Mouse (Mus musculus) olfactory bulb, adult 2 months (tissue): Measurements from ENCODE around the gene Pkn2. TPM values are rescaled to one million over a fixed set of nuclear protein-coding genes. Genes with fewer than 3 reads are reported as not detected.

ENCODE experiments used
- H3K27ac ChIP-seq: fragments of 200-500 bp; 2 replicates; pipeline ENCODE4 v1.5.1; 2012; ENCODE audit warnings: low read depth, low read length; ENCODE audit not compliant: insufficient read depth
- H3K4me1 ChIP-seq: fragments of 200-500 bp; 2 replicates; pipeline ENCODE4 v1.6.1; 2012; ENCODE audit warnings: low read length; ENCODE audit not compliant: control insufficient read depth, insufficient read depth
- H3K4me3 ChIP-seq: fragments of 200-500 bp; 2 replicates; pipeline ENCODE4 v1.5.1; 2012; ENCODE audit warnings: mild to moderate bottlenecking, low read depth, low read length, moderate library complexity; ENCODE audit not compliant: insufficient read depth
- CTCF ChIP-seq: fragments of 200-500 bp; IDR thresholded peaks from 2 replicates; pipeline ENCODE4 v1.5.1; 2012; ENCODE audit warnings: low read depth, mild to moderate bottlenecking, low read length, moderate library complexity; ENCODE audit not compliant: insufficient read depth
- POLR2A ChIP-seq: fragments of 200-500 bp; IDR thresholded peaks from 2 replicates; pipeline ENCODE4 v1.6.1; 2012; ENCODE audit warnings: mild to moderate bottlenecking, low read depth, low read length, moderate library complexity; ENCODE audit not compliant: insufficient read depth
- WGBS: fragments of 180-500 bp; shearing (Covaris S2); methylation state at CpG from one replicate; pipeline ENCODE4 v1.1.7; 2018; 5-methylcytosine and 5-hydroxymethylcytosine counted together
- polyA plus RNA-seq: library from polyadenylated mRNA; stranded (reverse); fragments of >200 nt; gene quantifications from 2 replicates; pipeline ENCODE4 v1.2.4, GENCODE M21; 2012; ENCODE audit warnings: low replicate concordance; ENCODE audit not compliant: missing spikeins, insufficient read depth, insufficient read length

The Pkn2 gene
- polyA plus RNA-seq, 1 experiment, result not detected

- H3K27ac ChIP-seq, result no peak overlapping the region
- H3K4me3 ChIP-seq, result no peak overlapping the region
- H3K4me1 ChIP-seq, result no peaks in the 10 kb centered on the region
- WGBS, result 79% methylated on average over 12 of the region's 12 CpGs
- TF ChIP-seq CTCF (no peak), POLR2A (no peak)
Observed at GRCm38 (mm10) chr3:142757841-142758240, 124.0 kb downstream of the Pkn2 start.

GRCm38 (mm10) chr3:142755132-142755867, 126.5 kb downstream of the Pkn2 start:
- no peak overlapping the region for H3K4me3 ChIP-seq
- TF ChIP-seq POLR2A, result no peak
- TF ChIP-seq CTCF, result no peak

GRCm38 (mm10) chr3:142749131-142749530, 132.7 kb downstream of the Pkn2 start:
- WGBS, result 69% methylated on average over 16 of the region's 16 CpGs
- H3K4me1 ChIP-seq, result no peaks in the 10 kb centered on the region; the same call in 1 of the 2 replicates

More at GRCm38 (mm10) chr3:142755132-142755867, 126.5 kb downstream of the Pkn2 start:
- Histone ChIP-seq H3K4me1 (no peaks in the 10 kb centered on the region), H3K27ac (no peak overlapping the region)
- 58% methylated on average over 18 of the region's 18 CpGs for WGBS

GRCm38 (mm10) chr3:142747673-142748072, 134.1 kb downstream of the Pkn2 start:
- TF ChIP-seq POLR2A (no peak), CTCF (no peak)
- no peak overlapping the region for H3K27ac ChIP-seq
- H3K4me1 ChIP-seq, result no peaks in the 10 kb centered on the region; the same call in 1 of the 2 replicates
- H3K4me3 ChIP-seq, result no peak overlapping the region
- WGBS, result 94% methylated on average over 7 of the region's 7 CpGs

More at GRCm38 (mm10) chr3:142749131-142749530, 132.7 kb downstream of the Pkn2 start:
- Histone ChIP-seq H3K4me3 (no peak overlapping the region), H3K27ac (no peak overlapping the region)
- TF ChIP-seq POLR2A (no peak), CTCF (no peak)

- peaks cover 3% of the 10 kb centered on the region for H3K4me1 ChIP-seq
- WGBS, result 100% methylated on average over 2 of the region's 2 CpGs
- H3K27ac ChIP-seq, result no peak overlapping the region
- H3K4me3 ChIP-seq, result no peak overlapping the region
- TF ChIP-seq POLR2A (no peak), CTCF (no peak)
Observed at GRCm38 (mm10) chr3:142745076-142745475, 136.7 kb downstream of the Pkn2 start.

- Histone ChIP-seq H3K4me3 (no peak overlapping the region), H3K27ac (no peak overlapping the region), H3K4me1 (peaks cover 3% of the 10 kb centered on the region)
- 62% methylated on average over 21 of the region's 21 CpGs for WGBS
- no peak for TF ChIP-seq POLR2A
- TF ChIP-seq CTCF, result no peak
Observed at GRCm38 (mm10) chr3:142743973-142744898, 137.6 kb downstream of the Pkn2 start.

Other genes with a start within 250 kb of the Pkn2 start
- gene Kyat3, start 181.0 kb downstream of the Pkn2 start, polyA plus RNA-seq, result not detected in 2 replicates
- gene Gtf2b, start 117.0 kb downstream of the Pkn2 start, polyA plus RNA-seq, result not detected in 2 replicates